Mouse (Mus musculus) brown adipose tissue, adult 24 weeks (tissue): ENCODE results near the gene Mcidas. TPM values are rescaled to one million over a fixed set of nuclear protein-coding genes. Genes with fewer than 3 reads are reported as not detected.
"Not testable (repeated sequence)": the region's sequence is repeated elsewhere in the genome, so short reads cannot be mapped to it uniquely, and the experiment has no call there.

Experiments used
- H3K27ac ChIP-seq: fragments of 200-500 bp; replicated peaks from 2 replicates; pipeline ENCODE4 v1.5.1; 2012; ENCODE audit warnings: low read depth, mild to moderate bottlenecking, low read length
- H3K4me1 ChIP-seq: fragments of 200-500 bp; 2 replicates; pipeline ENCODE4 v1.6.1; 2012; ENCODE audit warnings: low read length, mixed read lengths; ENCODE audit not compliant: control insufficient read depth, insufficient read depth, insufficient read length
- H3K4me3 ChIP-seq: fragments of 200-500 bp; 2 replicates; pipeline ENCODE4 v1.5.1; 2012; ENCODE audit warnings: low read depth, mild to moderate bottlenecking, low read length, moderate library complexity; ENCODE audit not compliant: insufficient read depth
- polyA plus RNA-seq: library from polyadenylated mRNA; stranded (reverse); fragments of >200 nt; gene quantifications from 2 replicates; pipeline ENCODE4 v1.2.4, GENCODE M21; 2012; ENCODE audit not compliant: missing spikeins, insufficient read depth, insufficient read length

The Mcidas gene
- polyA plus RNA-seq, 1 experiment = not detected

DNA sequence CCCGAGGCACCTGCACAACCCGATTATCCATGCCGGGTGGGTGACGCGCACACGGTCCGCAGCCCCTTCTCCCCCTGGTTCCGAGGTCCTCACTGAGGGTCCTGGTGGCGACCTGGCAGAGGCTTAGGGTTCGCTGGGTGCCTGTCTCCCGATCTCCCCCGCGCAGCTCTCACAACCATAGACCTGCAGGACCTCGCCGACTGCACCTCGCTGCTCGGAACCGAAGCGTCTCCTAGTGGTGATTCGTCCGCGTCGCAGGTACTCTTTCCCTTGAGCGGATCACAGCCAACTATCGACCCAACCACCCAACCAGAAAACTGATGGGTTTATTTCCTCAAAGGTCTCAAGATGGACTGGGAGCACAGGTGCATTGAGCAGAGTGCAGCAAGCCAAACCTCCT, 546 bp downstream of the Mcidas start:
- Histone ChIP-seq H3K4me1 (0 out of 2 replicates have a peak, but pooled peaks cover 3% of the 10 kb centered on the region), H3K4me3 (peak overlapping the region; percentile 38), H3K27ac (no peak overlapping the region)

DNA sequence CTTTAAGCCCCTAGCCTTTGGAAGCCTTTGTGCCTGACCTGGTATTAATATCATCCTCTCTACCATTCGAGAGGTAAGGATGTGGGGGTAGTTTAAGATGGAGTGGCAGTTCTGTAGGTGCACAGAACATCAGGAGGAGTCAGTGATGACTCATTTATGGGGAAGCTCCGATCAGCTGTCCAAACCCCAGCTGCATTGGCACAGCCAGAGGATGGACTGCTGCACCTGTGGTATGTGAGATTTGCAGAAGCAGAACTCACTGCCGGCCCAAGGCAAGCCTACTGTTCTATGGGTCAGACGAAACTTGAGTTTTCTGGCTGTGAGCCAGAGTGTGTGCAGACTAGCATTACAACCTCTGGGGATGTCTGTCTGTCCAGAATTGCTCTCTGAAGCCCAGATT, 2.8 kb downstream of the Mcidas start:
- Histone ChIP-seq H3K4me3 (no peak overlapping the region), H3K4me1 (0 out of 2 replicates have a peak, but pooled peaks cover 3% of the 10 kb centered on the region), H3K27ac (no peak overlapping the region)

DNA sequence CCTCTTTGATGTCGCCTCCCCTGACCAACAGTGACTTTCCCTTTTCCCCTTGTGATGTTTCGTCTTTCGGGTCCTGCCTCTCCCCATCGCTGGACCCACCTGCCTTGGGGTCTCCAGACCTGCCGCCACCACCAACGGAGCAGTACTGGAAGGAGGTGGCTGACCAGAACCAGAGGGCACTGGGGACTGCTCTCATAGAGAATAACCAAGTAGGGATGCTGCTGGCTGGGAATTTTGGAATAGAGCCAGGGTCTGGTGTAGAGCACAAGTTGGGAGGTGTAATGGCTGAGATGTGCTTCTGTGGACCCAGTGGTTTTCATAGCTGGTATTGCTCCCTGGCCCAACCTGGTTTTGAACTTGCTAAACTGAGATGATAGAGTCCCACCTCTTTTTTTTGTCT, 3.7 kb downstream of the Mcidas start:
- Histone ChIP-seq H3K4me1 (0 out of 2 replicates have a peak, but pooled peaks cover 3% of the 10 kb centered on the region), H3K27ac (no peak overlapping the region), H3K4me3 (no peak overlapping the region)

DNA sequence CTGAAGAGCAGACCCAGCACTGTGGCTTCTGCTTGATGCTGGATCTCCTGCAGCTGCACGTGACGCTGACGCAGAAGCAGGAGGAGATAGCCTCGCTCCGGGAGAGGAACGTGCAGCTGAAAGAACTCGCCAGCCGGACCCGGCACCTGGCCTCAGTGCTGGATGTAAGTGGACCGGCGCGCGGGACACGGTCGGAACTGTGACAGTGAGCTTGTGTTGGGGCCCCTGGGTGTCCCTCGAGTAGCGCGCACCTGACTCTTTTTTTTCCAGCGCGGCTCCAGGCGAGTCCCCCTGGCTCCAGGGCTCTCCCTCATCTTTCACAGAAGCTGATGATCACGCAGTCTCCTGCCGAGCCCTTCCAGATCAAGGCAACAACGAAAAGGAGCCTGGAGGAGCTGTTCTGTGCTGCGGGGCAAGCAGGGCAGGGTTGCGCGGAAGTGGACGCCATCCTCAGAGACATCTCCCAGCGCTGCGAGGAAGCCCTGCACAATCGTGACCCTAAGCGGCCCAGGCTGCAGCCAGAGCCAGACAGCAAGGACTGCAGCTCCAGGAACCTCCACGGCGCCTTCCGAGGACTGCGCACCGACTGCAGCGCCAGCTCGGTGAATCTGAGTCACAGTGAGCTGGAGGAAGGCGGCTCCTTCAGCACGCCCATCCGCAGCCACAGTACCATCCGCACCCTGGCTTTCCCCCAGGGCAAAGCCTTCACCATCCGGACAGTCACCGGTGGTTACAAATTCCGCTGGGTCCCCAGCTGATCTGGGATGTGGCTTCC, 5.0 kb downstream of the Mcidas start:
- no peak overlapping the region for H3K27ac ChIP-seq
- H3K4me3 ChIP-seq = peak overlapping the region; percentile 29
- 0 out of 2 replicates have a peak, but pooled peaks cover 2% of the 10 kb centered on the region for H3K4me1 ChIP-seq

DNA sequence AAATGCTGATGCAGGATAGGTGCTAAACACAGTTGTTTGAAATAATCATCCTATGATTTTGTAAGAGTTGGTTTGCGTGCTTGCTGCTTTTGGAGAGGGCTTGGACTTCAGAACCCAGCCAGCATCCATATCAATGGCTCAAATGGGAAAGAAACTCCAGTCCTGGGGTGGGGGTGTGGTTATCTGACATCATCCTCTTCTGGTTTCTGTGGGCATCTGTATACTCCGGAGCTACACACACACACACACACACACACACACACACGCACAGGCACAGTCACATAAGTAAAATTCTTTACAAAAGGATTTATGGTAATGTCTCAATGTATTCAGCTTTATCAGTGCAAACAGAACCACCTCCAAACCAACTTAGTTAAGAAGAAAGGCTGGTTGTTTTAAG, 6.4 kb downstream of the Mcidas start:
- no peaks in the 10 kb centered on the region for H3K4me1 ChIP-seq
- no peak overlapping the region for H3K4me3 ChIP-seq
- H3K27ac ChIP-seq = no peak overlapping the region

- no peak overlapping the region for H3K4me3 ChIP-seq
- no peak overlapping the region for H3K27ac ChIP-seq
- H3K4me1 ChIP-seq = no peaks in the 10 kb centered on the region
Observed at GRCm38 (mm10) chr13:113000576-113001318, 7.1 kb downstream of the Mcidas start.

DNA sequence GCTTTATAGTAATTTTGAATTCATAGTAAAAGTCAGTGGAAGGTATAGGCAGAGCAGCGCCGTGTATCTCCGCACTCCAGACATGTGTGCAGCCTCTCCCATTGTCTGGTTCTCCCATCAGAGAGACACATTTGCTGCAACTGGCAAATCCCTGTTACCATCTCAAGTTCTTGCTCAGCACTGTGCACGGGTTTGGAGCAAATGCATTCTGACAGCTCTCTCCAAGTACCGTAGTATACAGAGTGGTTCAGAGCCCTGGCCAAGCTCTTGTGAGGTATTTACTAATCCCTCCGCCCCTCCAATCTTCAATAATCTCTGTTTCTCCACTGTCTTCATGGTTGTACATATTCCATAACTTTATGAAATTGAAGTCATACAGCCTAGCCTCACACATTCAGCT, 19.0 kb downstream of the Mcidas start:
- no peak overlapping the region for H3K27ac ChIP-seq
- no peak overlapping the region for H3K4me3 ChIP-seq
- H3K4me1 ChIP-seq = no peaks in the 10 kb centered on the region

DNA sequence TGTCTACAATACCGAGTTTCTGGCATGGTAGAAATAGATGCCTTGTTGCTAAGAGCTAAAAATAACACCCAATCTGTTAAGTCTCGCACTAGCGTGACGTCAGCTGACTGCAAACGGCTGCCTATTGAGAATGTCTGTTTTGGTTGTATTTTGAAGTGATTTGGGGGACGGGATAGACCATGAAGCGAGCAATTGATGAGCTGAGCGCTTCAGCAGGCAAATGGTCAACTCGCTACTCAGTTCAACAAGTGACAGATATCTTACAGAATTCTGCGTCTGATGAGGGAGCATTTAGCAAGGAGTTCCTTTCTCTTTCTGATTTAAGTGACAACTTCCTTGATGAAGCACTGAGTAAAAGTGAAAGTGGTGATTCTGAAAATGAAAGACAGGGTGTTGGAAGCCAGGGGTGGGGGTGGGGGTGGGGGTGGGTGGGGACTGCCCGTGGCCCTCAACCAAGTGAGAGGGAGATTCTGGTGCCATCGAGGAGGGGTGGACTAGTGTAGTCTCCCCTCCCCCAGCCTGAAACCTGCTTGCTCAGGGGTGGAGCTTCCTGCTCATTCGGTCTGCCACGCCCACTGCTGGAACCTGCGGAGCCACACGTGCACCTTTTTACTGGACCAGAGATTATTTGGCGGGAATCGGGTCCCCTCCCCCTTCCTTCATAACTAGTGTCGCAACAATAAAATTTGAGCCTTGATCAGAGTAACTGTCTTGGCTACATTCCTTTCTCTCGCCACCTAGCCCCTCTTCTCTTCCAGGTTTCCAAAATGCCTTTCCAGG, 19.7 kb downstream of the Mcidas start:
- not testable (repeated sequence) for H3K27ac ChIP-seq, H3K4me1 ChIP-seq
- H3K4me3 ChIP-seq = peak overlapping the region; percentile 66

DNA sequence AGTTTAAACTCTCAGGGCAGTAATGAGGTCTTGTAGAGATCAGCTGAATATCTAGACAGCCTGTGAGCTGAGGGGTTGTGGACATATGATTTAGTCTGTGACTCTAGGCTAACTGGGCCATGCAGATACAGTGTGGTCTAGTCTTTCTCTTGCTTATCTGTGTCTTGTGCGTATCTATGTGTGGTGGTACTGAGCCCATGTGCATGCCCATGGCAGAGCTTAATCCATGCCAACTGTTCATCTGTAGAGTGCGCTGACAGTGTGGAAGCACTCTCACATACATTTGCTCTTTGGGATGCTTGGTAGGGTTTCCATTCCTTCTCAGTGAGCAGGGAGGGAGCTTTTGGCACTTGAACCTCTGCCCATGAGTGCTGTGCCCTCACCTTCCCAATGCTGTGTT, 27.9 kb downstream of the Mcidas start:
- no peak overlapping the region for H3K27ac ChIP-seq
- no peak overlapping the region for H3K4me3 ChIP-seq
- no peaks in the 10 kb centered on the region for H3K4me1 ChIP-seq

DNA sequence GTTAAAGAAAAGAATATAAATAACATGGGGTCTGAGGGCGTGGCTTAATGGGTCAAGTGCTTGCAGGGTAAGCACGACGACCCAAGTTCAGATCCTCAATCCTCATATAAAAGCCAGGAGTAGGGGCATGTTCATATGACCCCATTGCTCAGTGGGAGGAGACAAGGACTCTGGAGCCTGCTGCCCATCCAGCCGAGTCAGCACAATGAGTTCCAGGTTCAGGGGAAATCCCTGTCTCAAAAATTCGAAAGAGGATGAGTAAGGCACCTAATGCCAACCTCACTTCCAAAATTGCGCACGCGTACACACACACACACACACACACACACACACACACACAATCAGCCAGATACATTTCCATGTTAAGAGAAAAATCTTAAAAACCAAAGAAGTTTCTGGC, 28.8 kb downstream of the Mcidas start:
- Histone ChIP-seq H3K4me1 (no peaks in the 10 kb centered on the region), H3K4me3 (no peak overlapping the region), H3K27ac (no peak overlapping the region)

GRCm38 (mm10) chr13:113023274-113024143, 29.9 kb downstream of the Mcidas start:
- Histone ChIP-seq H3K4me3 (no peak overlapping the region), H3K4me1 (no peaks in the 10 kb centered on the region), H3K27ac (no peak overlapping the region)

GRCm38 (mm10) chr13:113031351-113031750, 37.7 kb downstream of the Mcidas start:
- H3K27ac ChIP-seq = no peak overlapping the region
- no peaks in the 10 kb centered on the region for H3K4me1 ChIP-seq
- peak overlapping the region; percentile 27; the same call in 1 of the 2 replicates for H3K4me3 ChIP-seq

GRCm38 (mm10) chr13:113031792-113032571, 38.3 kb downstream of the Mcidas start:
- H3K27ac ChIP-seq = no peak overlapping the region
- H3K4me3 ChIP-seq = peak overlapping the region; percentile 27; the same call in 1 of the 2 replicates
- no peaks in the 10 kb centered on the region for H3K4me1 ChIP-seq

DNA sequence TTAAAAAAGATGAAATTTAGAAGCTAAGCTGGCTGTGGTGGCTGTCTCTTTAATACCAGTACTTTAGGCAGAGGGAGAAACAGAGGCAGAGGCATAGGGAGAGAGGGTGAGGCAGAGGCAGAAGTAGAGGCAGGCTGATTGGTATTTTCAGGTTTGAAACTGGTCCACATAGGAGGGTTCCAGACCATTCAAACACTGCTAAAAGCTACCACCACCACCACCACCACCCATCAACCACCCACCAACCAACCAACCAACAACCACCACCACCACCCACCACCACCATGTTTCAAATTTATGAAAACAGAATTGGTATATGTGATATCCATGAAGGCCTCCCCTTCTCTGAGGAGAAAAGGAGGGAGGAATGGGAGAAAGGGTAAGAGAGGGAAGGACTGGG, 39.2 kb downstream of the Mcidas start:
- H3K4me3 ChIP-seq = no peak overlapping the region
- no peak overlapping the region for H3K27ac ChIP-seq
- no peaks in the 10 kb centered on the region for H3K4me1 ChIP-seq
